In genomic region chr1:167126292-167126691, GRCm38 (mm10) we compare ENCODE assay signal across 20 mouse cellular contexts.
"Had no signal": no experiment of that assay in that cellular context is flagged by ENCODE, and none has a peak within 500 bp of the region (broad histone marks: within the 10 kb centered on the region; RNA-seq: fewer than 3 reads in every experiment).

No protein-coding gene starts in this region.

- H3K9ac ChIP-seq: liver, embryonic 15.5 days; liver, postnatal 0 days; lung, embryonic 15.5 days; neural tube, embryonic 12.5 days had no signal

- H3K27me3 ChIP-seq: liver, embryonic 15.5 days; lung, embryonic 15.5 days; megakaryocyte, embryonic 14.5 days; neural tube, embryonic 12.5 days had no signal

- H3K9me3 ChIP-seq: liver, embryonic 15.5 days; lung, embryonic 15.5 days; neural tube, embryonic 12.5 days had no signal

- H3K36me3 ChIP-seq: liver, embryonic 15.5 days; lung, embryonic 15.5 days; neural tube, embryonic 12.5 days had no signal

- ATAC-seq: liver, postnatal 0 days; lung, postnatal 0 days; midbrain, embryonic 16.5 days had no signal

- H3K4me3 ChIP-seq: liver, embryonic 15.5 days; lung, embryonic 15.5 days; neural tube, embryonic 12.5 days had no signal

- DNase-seq: liver, postnatal 0 days; lung, adult 2 months; lung, postnatal 14 days; lung, postnatal 36 days; retina, postnatal 1 day; right cerebral cortex, adult 18-20 months; right cerebral cortex, postnatal 25 days; right cerebral cortex, postnatal 4 days; spleen, adult 18-20 months; thymus, adult 18-20 months; thymus, postnatal 14 days; thymus, postnatal 36 days had no signal

- H3K27ac ChIP-seq: liver, embryonic 15.5 days; lung, embryonic 15.5 days; macrophage; neural tube, embryonic 12.5 days had no signal

- H3K4me2 ChIP-seq: liver, embryonic 15.5 days; lung, embryonic 15.5 days; midbrain, embryonic 11.5 days; neural tube, embryonic 12.5 days had no signal

- H3K4me1 ChIP-seq: liver, embryonic 15.5 days; lung, embryonic 15.5 days; megakaryocyte, embryonic 14.5 days; neural tube, embryonic 12.5 days had no signal
